Mouse (Mus musculus) heart, postnatal 4 days (tissue): ENCODE data around the gene Rpl4. TPM values are rescaled to one million over a fixed set of nuclear protein-coding genes. Genes with fewer than 3 reads are reported as not detected.
"Not testable (repeated sequence)": the region's sequence is repeated elsewhere in the genome, so short reads cannot be mapped to it uniquely, and the experiment has no call there.

ENCODE experiments used
- DNase-seq: peaks from one replicate; pipeline ENCODE4 v3.0.0; 2021
- microRNA-seq, 2 experiments: library from miRNA; unstranded; fragments of <30 nt; microRNA quantifications; one replicate each; pipeline ENCODE4 v1.2.0; 2021 to 2022
- total RNA-seq, 2 experiments: library from RNA; stranded (reverse); gene quantifications; 2 replicates each; pipeline ENCODE4 v1.2.3; 2021

Rpl4 gene
- total RNA-seq, 2 experiments from 2014 or later, result 768 to 770 TPM

- no peak for DNase-seq
These were observed 25.0 kb downstream of the Rpl4 start for GRCm38 (mm10) chr9:64198068-64198762.

- DNase-seq, result not testable (repeated sequence)
These were observed 25.7 kb downstream of the Rpl4 start for GRCm38 (mm10) chr9:64198763-64199418.

GRCm38 (mm10) chr9:64199897-64200296, 26.7 kb downstream of the Rpl4 start:
- no peak for DNase-seq

GRCm38 (mm10) chr9:64202331-64202730, 29.2 kb downstream of the Rpl4 start:
- no peak for DNase-seq

- DNase-seq, result no peak
These were observed 29.7 kb downstream of the Rpl4 start for GRCm38 (mm10) chr9:64202866-64203265.

GRCm38 (mm10) chr9:64207509-64208084, 34.4 kb downstream of the Rpl4 start:
- peak; percentile 30 for DNase-seq

- DNase-seq, result no peak
These were observed 41.3 kb downstream of the Rpl4 start for GRCm38 (mm10) chr9:64214452-64214851.

- no peak for DNase-seq
These were observed 42.9 kb downstream of the Rpl4 start for GRCm38 (mm10) chr9:64216090-64216489.

- DNase-seq, result no peak
These were observed 43.5 kb downstream of the Rpl4 start for GRCm38 (mm10) chr9:64216641-64217040.

GRCm38 (mm10) chr9:64217887-64218286, 44.7 kb downstream of the Rpl4 start:
- DNase-seq, result no peak

GRCm38 (mm10) chr9:64219305-64219704, 46.1 kb downstream of the Rpl4 start:
- no peak for DNase-seq

- DNase-seq, result no peak
These were observed 46.7 kb downstream of the Rpl4 start for GRCm38 (mm10) chr9:64219772-64220420.

GRCm38 (mm10) chr9:64220603-64221002, 47.4 kb downstream of the Rpl4 start:
- DNase-seq, result no peak

GRCm38 (mm10) chr9:64221480-64221879, 48.3 kb downstream of the Rpl4 start:
- no peak for DNase-seq

GRCm38 (mm10) chr9:64222098-64222497, 48.9 kb downstream of the Rpl4 start:
- DNase-seq, result no peak

GRCm38 (mm10) chr9:64225805-64226204, 52.6 kb downstream of the Rpl4 start:
- no peak for DNase-seq

- no peak for DNase-seq
These were observed 54.6 kb downstream of the Rpl4 start for GRCm38 (mm10) chr9:64227736-64228135.

Small RNAs within 50 kb of the gene (microRNA-seq; reads per million reads assigned to microRNA genes)
- 0 reads per million in 2 experiments for gene Gm24106

Other genes with a start within 250 kb of the Rpl4 start
- 10 to 100 TPM; 18.5 to 20.1 TPM for gene Smad6, start 151.3 kb upstream of the Rpl4 start, total RNA-seq
- under 1 TPM; 0.67 to 0.68 TPM for gene Lctl, start 56.2 kb upstream of the Rpl4 start, total RNA-seq
- 10 to 100 TPM; 17.2 to 18.2 TPM for gene Zwilch, start 271 bp upstream of the Rpl4 start, total RNA-seq
- 10 to 100 TPM; 16.5 to 19.3 TPM for gene Snapc5, start 5.9 kb downstream of the Rpl4 start, total RNA-seq
- gene Uchl4, start 61.8 kb downstream of the Rpl4 start, total RNA-seq, result 1 to 10 TPM; 1.7 to 2.4 TPM
- gene Map2k1, start 80.3 kb downstream of the Rpl4 start, total RNA-seq, result 10 to 100 TPM; 65.1 to 65.5 TPM
- gene Tipin, start 108.2 kb downstream of the Rpl4 start, total RNA-seq, result 10 to 100 TPM; 43.5 to 56.8 TPM
- 10 to 100 TPM; 21.6 to 22.1 TPM for gene Dis3l, start 167.9 kb downstream of the Rpl4 start, total RNA-seq
- gene Megf11, start 212.3 kb downstream of the Rpl4 start, total RNA-seq, result 1 to 10 TPM; 1.0 to 1.7 TPM